Comparison of ENCODE assay signal across 9 mouse cellular contexts in the genomic region with DNA sequence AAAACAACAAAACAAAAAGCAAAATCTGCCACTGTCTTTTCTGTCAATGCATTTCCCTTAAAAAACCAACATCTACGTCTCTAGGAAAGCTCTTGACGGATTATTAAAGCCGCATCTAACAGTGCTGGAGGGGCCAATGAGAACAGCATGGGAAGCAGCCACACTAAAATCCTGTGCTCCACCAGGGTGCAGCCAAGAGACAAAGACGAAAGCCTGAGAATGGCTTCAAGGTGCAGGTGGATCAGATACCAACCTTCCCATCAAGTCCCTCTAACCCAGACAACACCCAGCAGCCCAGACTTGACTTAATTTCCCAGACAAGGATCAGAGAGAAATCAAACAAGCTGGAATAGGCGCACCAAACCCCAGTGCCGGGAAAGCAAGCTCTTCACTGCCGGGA. TPM values are rescaled to one million over a fixed set of nuclear protein-coding genes. Genes with fewer than 3 reads are reported as not detected.
DNase-seq lines count a peak whose midpoint lies in the region; TF ChIP-seq lines count a peak whose summit lies in the region.
"Had no signal": no experiment of that assay in that cellular context is flagged by ENCODE, and none has a peak within 500 bp of the region (broad histone marks: within the 10 kb centered on the region; RNA-seq: fewer than 3 reads in every experiment).

No protein-coding gene starts in this region.

- peaks cover 3% of the 10 kb centered on the region; the same call in 1 of the 2 replicates for H3K4me1 ChIP-seq in E14TG2a.4 (replicated peaks; ENCODE audit: low read depth, low read length)
- H3K4me1 ChIP-seq: neural tube, embryonic 13.5 days had no signal

- H3K9me3 ChIP-seq in E14TG2a.4 (ENCODE audit: low read length), result no peaks in the 10 kb centered on the region
- H3K9me3 ChIP-seq: neural tube, embryonic 13.5 days had no signal

- no peaks in the 10 kb centered on the region; the same call in 1 of the 2 replicates for H3K27me3 ChIP-seq in E14TG2a.4 (ENCODE audit: insufficient read depth, low read length)
- H3K27me3 ChIP-seq: neural tube, embryonic 13.5 days had no signal

- no peaks in the 10 kb centered on the region for H3K36me3 ChIP-seq in E14TG2a.4 (ENCODE audit: insufficient read depth, low read length)

- intact Hi-C loops in heart, postnatal 36 days (cut with DNase I), result no loop called here
- intact Hi-C loops in left cerebral cortex, postnatal 25 days (cut with DNase I), result loop anchor here (5.0 kb wide), 1 partner anchor 81 kb away; no protein-coding TSS in a partner anchor

- TF ChIP-seq CTCF in E14TG2a.4 (conservative IDR thresholded peaks at IDR 0.05; ENCODE audit: low read length), result peak; percentile 14

- peak; percentile 4 to 9 for DNase-seq in heart, postnatal 36 days
- DNase-seq in heart, adult 11 months, result no peak
- DNase-seq in brain, adult 2 months (ENCODE audit: low read depth, low spot score), result peak; percentile 63
- DNase-seq in lung, postnatal 10 days, result peak; percentile 26
- DNase-seq in thymus, postnatal 4 days, result peak; percentile 79
- no peak for DNase-seq in gastrocnemius, postnatal 10 days
- DNase-seq in left cerebral cortex, postnatal 25 days (ENCODE audit: low spot score in 2 of 2), result no peak

- no peak overlapping the region for H3K4me3 ChIP-seq in E14TG2a.4 (replicated peaks; ENCODE audit: low read length)
- H3K4me3 ChIP-seq: neural tube, embryonic 13.5 days had no signal

RNA-seq across cellular contexts. Expression of a gene that starts 26.2 kb away (rescaled TPM):
- total RNA-seq in heart, postnatal 36 days (2021), result 10 to 100 TPM; 82.7 to 98.0 TPM
- 10 to 100 TPM; 59.2 to 63.1 TPM for total RNA-seq in gastrocnemius, postnatal 10 days (2021)
- total RNA-seq in left cerebral cortex, postnatal 25 days (2021), result 10 to 100 TPM; 17.7 to 19.7 TPM

Comparison
In these comparisons a context has a peak if more than half of its experiments do, and no peak if none do; other contexts are left out.
1. DNase-seq: peak in heart, postnatal 36 days (2 of 2), brain, adult 2 months (single experiment), lung, postnatal 10 days (single experiment) and thymus, postnatal 4 days (single experiment); none in heart, adult 11 months (single experiment), gastrocnemius, postnatal 10 days (single experiment) and left cerebral cortex, postnatal 25 days (0 of 2).